Mouse (Mus musculus) large intestine, adult 2 months (tissue): ENCODE measurements at regions not wholly inside any gene's neighbourhood (a gene's known extent, or its start where the extent isn't known, plus 50 kb on each side); places are given as distances from the start of the nearest gene placed in this dataset.

ENCODE experiments used
- DNase-seq: peaks from one replicate; pipeline ENCODE4 v3.0.0-alpha.2; 2012; ENCODE audit warnings: low read depth, low spot score
- WGBS: fragments of 180-500 bp; shearing (Covaris S2); methylation state at CpG from one replicate; pipeline ENCODE4 v1.1.7; 2018; 5-methylcytosine and 5-hydroxymethylcytosine counted together

- DNase-seq, result no peak
- WGBS, result 90% methylated on average over 2 of the region's 2 CpGs
Measured at GRCm38 (mm10) chr6:35458250-35458649, 81.4 kb downstream of the Mtpn start.

- DNase-seq, result no peak
- WGBS, result 87% methylated on average over 1 of the region's 1 CpGs
Measured at GRCm38 (mm10) chr6:35445007-35445406, 94.7 kb downstream of the Mtpn start.

DNA sequence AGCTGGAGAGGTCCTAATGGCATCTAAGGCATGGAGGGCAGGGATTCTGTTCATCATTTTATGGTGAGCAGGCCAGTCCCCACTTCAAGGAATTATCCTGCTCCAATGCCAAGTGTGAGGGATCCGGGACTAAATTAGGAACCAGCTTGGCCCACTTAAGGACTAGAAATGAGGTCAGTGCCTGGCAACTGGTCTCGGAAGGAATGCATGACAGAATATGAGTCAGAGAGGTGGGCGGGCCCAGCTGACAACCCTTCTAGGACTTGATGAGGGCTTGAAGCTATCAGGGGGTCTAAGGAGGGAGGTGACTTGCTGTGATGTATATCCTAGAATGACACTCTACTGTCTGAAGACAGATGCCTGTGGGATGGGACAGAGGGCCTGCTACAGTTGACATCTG is 100.4 kb upstream of the Fam180a start:
- no peak for DNase-seq
- WGBS, result 65% methylated on average over 3 of the region's 3 CpGs

- DNase-seq, result no peak
- 82% methylated on average over 2 of the region's 2 CpGs for WGBS
Measured at GRCm38 (mm10) chr6:35424521-35424920, 98.6 kb upstream of the Fam180a start.

DNA sequence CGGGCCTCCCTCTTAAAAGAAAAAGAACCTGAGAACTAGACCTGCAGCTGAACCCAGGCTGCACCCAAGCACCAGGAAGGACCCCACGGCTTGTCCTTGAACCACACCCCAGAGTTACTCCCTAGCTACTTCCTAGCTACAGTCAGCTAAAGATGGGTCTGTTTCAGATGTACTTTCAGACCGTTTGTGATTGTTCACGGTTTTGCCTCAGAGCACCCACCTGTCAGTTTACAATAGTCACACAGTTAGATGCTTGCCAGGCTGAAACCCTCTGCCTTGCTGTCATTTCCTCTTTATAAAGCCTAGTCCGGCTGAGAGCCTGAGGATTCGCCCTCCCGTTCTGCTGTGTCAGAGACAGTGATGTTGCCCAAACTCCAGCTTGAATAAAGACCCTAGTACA is 95.0 kb upstream of the Fam180a start:
- no peak for DNase-seq
- WGBS, result 69% methylated on average over 7 of the region's 7 CpGs

DNA sequence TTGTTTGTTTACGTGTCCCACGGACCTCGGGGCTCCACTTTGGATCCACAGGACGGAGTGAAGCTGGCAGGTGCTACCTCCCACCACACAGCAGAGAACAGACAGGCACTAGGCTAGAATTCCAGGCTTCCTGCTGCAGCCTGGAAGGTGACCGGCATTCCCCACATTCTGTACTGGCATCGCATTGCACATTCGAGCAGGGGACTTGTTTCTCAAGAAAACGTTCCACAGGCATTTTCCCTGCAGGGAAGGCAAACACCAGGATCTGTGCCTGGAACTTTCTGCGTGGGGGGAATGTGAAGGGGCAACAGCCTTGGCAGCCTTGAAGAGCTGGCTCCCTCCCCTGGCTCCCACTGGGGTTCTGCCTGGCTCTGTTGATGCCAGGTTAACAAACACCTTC is 79.1 kb upstream of the Fam180a start:
- no peak for DNase-seq
- WGBS, result 33% methylated on average over 9 of the region's 9 CpGs

DNA sequence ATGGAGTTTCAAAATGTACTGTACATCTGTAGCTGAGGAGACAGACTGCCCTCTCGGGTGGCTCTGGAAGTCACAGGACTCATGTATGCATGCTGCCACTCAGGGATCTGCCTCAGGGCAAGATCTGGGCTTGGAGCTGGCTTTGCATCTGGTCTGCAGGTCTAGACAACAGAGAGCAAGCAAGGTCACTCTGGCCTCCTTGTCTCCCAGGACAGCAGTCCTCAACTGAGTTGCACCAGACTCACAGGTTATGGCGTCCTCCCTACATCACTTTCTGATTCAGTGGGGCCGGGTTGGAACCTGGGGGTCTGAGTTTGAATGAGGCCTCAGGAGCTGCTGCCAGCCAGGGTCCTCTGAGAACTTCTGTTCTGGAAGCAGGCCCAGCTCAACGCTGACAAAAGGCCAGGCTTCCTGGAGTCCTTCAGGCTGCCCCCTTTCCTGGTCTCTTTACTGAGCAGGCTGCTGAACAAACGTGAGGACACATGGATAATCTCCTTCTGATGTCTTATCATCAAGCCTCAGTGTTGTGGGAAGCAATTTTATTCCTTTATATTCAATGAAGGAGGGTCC is 77.5 kb upstream of the Fam180a start:
- DNase-seq, result no peak
- WGBS, result 65% methylated on average over 5 of the region's 5 CpGs

DNA sequence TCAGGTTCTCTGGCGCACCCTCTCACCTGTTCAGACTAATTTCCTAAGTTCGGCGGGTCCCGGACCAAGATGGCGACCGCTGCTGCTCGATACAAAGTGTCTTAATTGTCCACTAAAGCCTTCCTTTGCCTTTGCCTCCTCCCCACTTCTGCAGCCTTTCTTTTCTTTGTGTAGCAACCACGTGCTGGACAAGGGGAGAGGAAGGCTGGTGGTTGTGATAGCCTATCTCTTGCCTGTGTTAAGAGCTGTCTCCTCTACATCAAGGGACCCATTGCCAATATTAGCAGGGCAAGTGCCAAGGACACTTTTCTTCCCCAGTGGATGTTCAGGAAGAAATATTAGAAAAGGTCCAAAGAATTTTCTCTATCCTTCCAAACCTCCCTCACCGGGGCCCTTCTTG is 69.8 kb upstream of the Fam180a start:
- DNase-seq, result no peak
- WGBS, result 91% methylated on average over 8 of the region's 9 CpGs

DNA sequence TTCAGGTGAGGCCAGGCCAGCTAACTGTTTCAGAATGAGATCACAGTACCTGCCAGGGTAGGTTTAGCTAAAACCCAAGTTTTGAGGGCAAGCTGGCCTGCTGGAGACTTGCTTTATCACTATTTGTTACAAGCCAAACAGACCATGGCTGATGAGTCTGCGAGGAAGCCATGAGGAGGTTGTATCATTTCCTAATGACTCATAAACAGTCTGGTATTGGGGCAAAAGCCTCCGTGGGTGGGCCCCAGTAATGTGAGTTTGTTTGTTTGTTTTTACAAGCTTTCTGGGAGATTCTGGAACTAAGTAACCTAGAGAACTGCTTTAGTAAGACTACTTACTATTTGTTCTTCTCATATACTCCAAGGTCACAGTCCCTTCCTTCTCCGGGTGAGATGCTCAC is 62.9 kb upstream of the Fam180a start:
- 21% methylated on average over 3 of the region's 3 CpGs for WGBS
- no peak for DNase-seq

GRCm38 (mm10) chr6:35381536-35381935 is 55.6 kb upstream of the Fam180a start:
- DNase-seq, result no peak
- 80% methylated on average over 3 of the region's 3 CpGs for WGBS

GRCm38 (mm10) chr6:35380721-35381466 is 55.0 kb upstream of the Fam180a start:
- 23% methylated on average over 11 of the region's 11 CpGs for WGBS

DNA sequence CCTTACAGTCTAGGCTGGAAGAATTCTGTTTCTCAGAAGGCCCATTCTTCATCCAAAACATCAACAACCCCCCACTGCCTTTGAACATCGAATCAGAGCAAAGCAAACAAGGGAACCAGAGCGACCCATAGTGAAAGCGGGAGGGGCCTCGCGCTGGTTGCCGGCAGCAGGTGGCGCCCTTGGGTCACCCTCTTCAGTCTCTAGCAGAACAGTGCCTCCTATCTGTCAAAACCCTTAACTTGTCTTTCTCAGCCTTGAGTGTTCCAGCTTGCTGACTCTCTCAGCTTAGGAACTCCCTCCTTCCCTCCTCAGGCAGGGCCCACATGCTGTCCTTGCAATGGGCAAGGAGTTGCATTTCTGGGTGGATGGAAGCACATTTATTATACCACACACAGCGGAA is 53.9 kb upstream of the Fam180a start:
- DNase-seq, result peak; percentile 25
- WGBS, result 16% methylated on average over 8 of the region's 8 CpGs

More at GRCm38 (mm10) chr6:35380721-35381466, 55.0 kb upstream of the Fam180a start:
- DNase-seq, result peak; percentile 8

DNA sequence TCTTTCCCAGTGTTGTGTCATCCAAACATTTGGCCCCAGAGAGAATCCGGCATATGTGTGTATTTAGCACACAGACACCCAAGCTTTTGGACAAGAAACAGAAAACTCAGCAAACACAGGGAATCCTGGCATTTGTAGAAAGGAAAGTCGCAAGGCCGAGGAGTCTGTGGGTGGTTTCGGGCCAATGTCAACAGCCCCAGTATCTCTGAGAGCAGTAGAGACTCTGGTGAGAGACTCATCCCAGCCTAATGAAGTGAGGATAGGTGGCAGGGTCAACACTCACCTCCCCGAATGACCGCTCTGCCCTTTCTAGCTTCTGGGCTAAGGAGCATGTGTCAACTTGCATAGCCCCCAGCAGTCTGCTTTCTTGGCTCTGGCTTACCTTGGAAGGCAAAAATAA is 52.9 kb upstream of the Fam180a start:
- DNase-seq, result no peak
- WGBS, result 84% methylated on average over 6 of the region's 6 CpGs

GRCm38 (mm10) chr6:35377535-35377934 is 51.6 kb upstream of the Fam180a start:
- no peak for DNase-seq
- 86% methylated on average over 3 of the region's 3 CpGs for WGBS

DNA sequence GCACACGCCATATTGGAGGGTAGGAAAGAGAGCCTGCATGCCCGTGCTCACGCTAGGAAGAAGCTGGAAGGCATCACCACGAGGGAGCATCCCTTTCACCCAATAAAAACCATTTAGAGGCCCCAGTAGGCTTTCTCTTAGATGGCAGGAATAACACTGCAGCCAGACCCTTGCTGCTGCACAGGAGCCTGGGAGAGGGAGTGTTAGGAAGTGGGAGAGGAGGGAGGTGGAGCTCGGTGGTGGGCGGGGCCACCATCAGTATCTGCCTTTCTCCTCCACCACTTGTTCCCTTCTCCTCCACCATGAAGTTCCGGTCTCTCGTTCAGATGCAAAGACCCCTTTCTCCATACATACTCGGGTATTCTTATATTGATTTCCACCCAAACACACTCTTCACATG is 50.6 kb upstream of the Fam180a start:
- 79% methylated on average over 9 of the region's 9 CpGs for WGBS

More for the DNA sequence above, 50.6 kb upstream of the Fam180a start:
- no peak for DNase-seq
